Mouse (Mus musculus) lung, postnatal 0 days (tissue): ENCODE measurements around the gene Ndufb5.
"Not testable (repeated sequence)": the region's sequence is repeated elsewhere in the genome, so short reads cannot be mapped to it uniquely, and the experiment has no call there.

Source experiments
- CTCF ChIP-seq: IDR thresholded peaks from 2 replicates; pipeline ENCODE4 v1.5.1; 2016; ENCODE audit warnings: antibody characterized with exemption, mild to moderate bottlenecking
- EP300 ChIP-seq: IDR thresholded peaks from 2 replicates; pipeline ENCODE4 v1.6.1; 2016; ENCODE audit warnings: antibody characterized with exemption, mild to moderate bottlenecking, control low read depth

GRCm38 (mm10) chr3:32745426-32745825, 8.6 kb downstream of the Ndufb5 start:
- not testable (repeated sequence) for TF ChIP-seq CTCF, EP300
